Mouse (Mus musculus): ENCODE data around the gene Hdgfl2. TPM values are rescaled to one million over a fixed set of nuclear protein-coding genes. Genes with fewer than 3 reads are reported as not detected.

The Hdgfl2 gene
- polyA plus RNA-seq, 1 experiment from 2014 or later: 37.2 TPM

DNA sequence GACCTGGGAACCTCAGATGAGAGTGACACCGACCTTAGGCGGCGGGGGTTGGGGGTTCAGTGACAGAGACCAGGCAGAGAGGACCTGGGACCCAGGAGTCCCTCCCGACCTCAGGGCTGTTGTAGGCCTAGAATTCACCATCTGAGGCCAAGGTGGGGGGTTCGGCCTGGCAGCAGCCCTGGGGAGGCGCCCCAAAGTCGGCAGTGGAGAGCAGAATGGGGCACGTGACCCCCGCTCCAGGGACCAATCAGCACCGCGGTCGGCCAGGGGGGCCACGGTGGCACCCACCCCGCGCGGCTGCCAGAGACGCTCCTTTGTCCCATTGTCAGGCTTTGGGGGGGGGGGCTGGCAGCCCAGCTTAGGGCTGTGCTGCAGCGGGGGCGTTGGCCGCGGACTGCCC lies 59.9 kb downstream of the Hdgfl2 start:
- H3K27ac ChIP-seq (ENCODE audit: low read length): no peak overlapping the region
- H3K4me2 ChIP-seq (ENCODE audit: low read depth, low read length): peak overlapping the region; percentile 88
- H3K27me3 ChIP-seq (ENCODE audit: control insufficient read depth, insufficient read depth, low read depth, low read length): peaks cover 45% of the 10 kb centered on the region
- H3K9ac ChIP-seq (ENCODE audit: low read depth, low read length): no peak overlapping the region
- no peaks in the 10 kb centered on the region for H3K9me3 ChIP-seq (replicated peaks; ENCODE audit: control insufficient read depth, low read length)
- no peak for ATAC-seq (ENCODE audit: low read depth)
- no peaks in the 10 kb centered on the region for H3K36me3 ChIP-seq (ENCODE audit: control insufficient read depth, insufficient read depth)
- H3K4me1 ChIP-seq (ENCODE audit: control insufficient read depth, low read depth, low read length): peaks cover 17% of the 10 kb centered on the region
- WGBS (ENCODE audit: insufficient replicate concordance): 17% methylated on average over 15 of the region's 21 CpGs
- H3K4me3 ChIP-seq (ENCODE audit: low read depth, low read length): peak overlapping the region; percentile 62

- Histone ChIP-seq H3K4me1 (ENCODE audit: control insufficient read depth, low read depth, low read length) (peaks cover 15% of the 10 kb centered on the region), H3K4me2 (ENCODE audit: low read depth, low read length) (peak within 1 kb of the TSS; percentile 88), H3K9ac (ENCODE audit: low read depth, low read length) (0 out of 2 replicates have a peak within 1 kb of the TSS, but pooled peaks have one; percentile 16), H3K36me3 (ENCODE audit: control insufficient read depth, insufficient read depth) (no peaks in the 10 kb centered on the region), H3K27me3 (ENCODE audit: control insufficient read depth, insufficient read depth, low read depth, low read length) (peaks cover 48% of the 10 kb centered on the region), H3K27ac (ENCODE audit: low read length) (no peak within 1 kb of the TSS), H3K9me3 (replicated peaks; ENCODE audit: control insufficient read depth, low read length) (no peaks in the 10 kb centered on the region), H3K4me3 (ENCODE audit: low read depth, low read length) (peak within 1 kb of the TSS; percentile 62)
- WGBS (ENCODE audit: insufficient replicate concordance): 2% methylated on average over 78 of the region's 79 CpGs
- peak; percentile 51 for ATAC-seq (ENCODE audit: low read depth)
Measured at GRCm38 (mm10) chr17:56139858-56140595, 60.6 kb downstream of the Hdgfl2 start, which contains the start of gene Sema6b. Sema6b (minus strand) TSS chr17:56140343.

DNA sequence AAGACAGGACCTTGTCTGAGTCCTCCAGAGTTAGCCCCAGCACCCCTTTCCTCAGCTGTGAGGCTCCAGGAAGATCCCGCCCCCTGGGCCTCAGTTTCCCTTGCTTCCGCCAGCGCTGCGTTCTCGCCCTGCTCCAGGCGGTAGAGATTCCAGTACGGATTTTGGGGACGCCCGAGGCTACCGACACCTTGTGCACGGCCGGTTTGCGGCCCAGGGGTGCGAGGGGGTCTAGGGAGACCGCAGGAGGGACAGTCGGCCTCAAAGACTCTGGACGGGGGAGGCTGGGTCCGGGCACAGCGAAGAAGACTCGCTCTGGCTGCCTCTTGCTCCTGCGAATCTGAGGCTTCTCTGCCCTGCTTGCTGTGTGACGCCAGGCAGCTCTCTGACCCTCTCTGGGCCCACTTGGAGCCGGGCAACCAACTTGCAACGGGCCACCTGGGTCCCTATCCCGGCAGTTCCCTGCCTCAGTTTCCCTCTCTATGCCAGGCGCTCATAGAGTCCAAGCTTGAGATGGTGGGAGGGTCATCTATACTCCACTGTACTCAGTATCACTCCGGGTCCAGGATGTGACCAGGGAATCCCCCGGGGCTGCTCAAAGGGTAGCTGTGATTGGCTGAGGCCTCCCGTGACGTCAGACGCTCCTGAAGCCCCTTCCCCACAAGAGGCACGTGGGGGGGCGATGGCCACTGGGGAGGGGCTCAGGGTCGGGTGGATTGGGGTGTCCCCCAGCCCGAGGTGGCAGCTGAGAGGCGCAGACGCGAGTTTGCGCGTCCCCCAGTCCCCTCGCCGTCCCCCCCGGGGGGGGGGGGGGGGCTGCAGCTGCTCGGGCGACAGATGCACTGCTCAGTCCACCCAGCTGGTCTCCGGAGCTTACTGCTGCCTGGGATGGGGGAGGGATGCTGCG lies 62.5 kb downstream of the Hdgfl2 start:
- Histone ChIP-seq H3K4me3 (ENCODE audit: low read depth, low read length) (peak overlapping the region; percentile 7; the same call in 1 of the 2 replicates), H3K9me3 (replicated peaks; ENCODE audit: control insufficient read depth, low read length) (no peaks in the 10 kb centered on the region), H3K4me1 (ENCODE audit: control insufficient read depth, low read depth, low read length) (peaks cover 15% of the 10 kb centered on the region), H3K9ac (ENCODE audit: low read depth, low read length) (no peak overlapping the region), H3K27ac (ENCODE audit: low read length) (no peak overlapping the region), H3K27me3 (ENCODE audit: control insufficient read depth, insufficient read depth, low read depth, low read length) (peaks cover 49% of the 10 kb centered on the region), H3K4me2 (ENCODE audit: low read depth, low read length) (peak overlapping the region; percentile 37), H3K36me3 (ENCODE audit: control insufficient read depth, insufficient read depth) (no peaks in the 10 kb centered on the region)
- no peak for ATAC-seq (ENCODE audit: low read depth)
- WGBS (ENCODE audit: insufficient replicate concordance): 3% methylated on average over 47 of the region's 47 CpGs

- H3K36me3 ChIP-seq (ENCODE audit: control insufficient read depth, insufficient read depth): no peaks in the 10 kb centered on the region
- no peak for ATAC-seq (ENCODE audit: low read depth)
- peaks cover 66% of the 10 kb centered on the region for H3K27me3 ChIP-seq (ENCODE audit: control insufficient read depth, insufficient read depth, low read depth, low read length)
- H3K4me2 ChIP-seq (ENCODE audit: low read depth, low read length): no peak overlapping the region
- H3K4me1 ChIP-seq (ENCODE audit: control insufficient read depth, low read depth, low read length): peaks cover 16% of the 10 kb centered on the region
- H3K9me3 ChIP-seq (replicated peaks; ENCODE audit: control insufficient read depth, low read length): no peaks in the 10 kb centered on the region
- WGBS (ENCODE audit: insufficient replicate concordance): 62% methylated on average over 9 of the region's 9 CpGs
- no peak overlapping the region for H3K4me3 ChIP-seq (ENCODE audit: low read depth, low read length)
- H3K27ac ChIP-seq (ENCODE audit: low read length): no peak overlapping the region
- no peak overlapping the region for H3K9ac ChIP-seq (ENCODE audit: low read depth, low read length)
Measured at GRCm38 (mm10) chr17:56144546-56144945, 65.1 kb downstream of the Hdgfl2 start.

- H3K36me3 ChIP-seq (ENCODE audit: control insufficient read depth, insufficient read depth): no peaks in the 10 kb centered on the region
- no peak overlapping the region for H3K9ac ChIP-seq (ENCODE audit: low read depth, low read length)
- no peak overlapping the region for H3K27ac ChIP-seq (ENCODE audit: low read length)
- H3K4me2 ChIP-seq (ENCODE audit: low read depth, low read length): no peak overlapping the region
- H3K27me3 ChIP-seq (ENCODE audit: control insufficient read depth, insufficient read depth, low read depth, low read length): peaks cover 55% of the 10 kb centered on the region
- ATAC-seq (ENCODE audit: low read depth): no peak
- 31% methylated on average over 9 of the region's 9 CpGs for WGBS (ENCODE audit: insufficient replicate concordance)
- no peak overlapping the region for H3K4me3 ChIP-seq (ENCODE audit: low read depth, low read length)
- no peaks in the 10 kb centered on the region for H3K9me3 ChIP-seq (replicated peaks; ENCODE audit: control insufficient read depth, low read length)
- peaks cover 10% of the 10 kb centered on the region; the same call in 1 of the 2 replicates for H3K4me1 ChIP-seq (ENCODE audit: control insufficient read depth, low read depth, low read length)
Measured at GRCm38 (mm10) chr17:56146131-56146530, 66.7 kb downstream of the Hdgfl2 start.

DNA sequence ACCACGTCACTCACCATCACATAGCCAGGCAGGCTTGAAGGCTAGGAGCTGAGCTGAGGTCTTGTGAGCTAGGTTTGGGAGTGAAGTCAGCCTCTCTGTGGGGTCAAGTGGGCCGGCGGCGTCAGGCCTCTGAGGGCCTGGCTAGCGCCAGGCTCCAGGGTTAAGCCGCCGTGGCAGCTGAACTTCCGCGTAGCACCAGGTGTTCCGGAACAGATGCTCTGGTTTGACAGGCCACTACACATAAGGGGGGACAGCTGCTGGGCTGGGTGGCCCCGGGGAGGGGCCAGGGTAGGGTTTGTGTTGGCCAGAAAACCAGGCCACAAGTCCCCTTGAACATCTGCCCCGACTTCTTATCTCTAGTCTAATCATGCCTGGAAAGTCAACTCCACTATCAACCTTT lies 68.0 kb downstream of the Hdgfl2 start:
- no peaks in the 10 kb centered on the region for H3K9me3 ChIP-seq (replicated peaks; ENCODE audit: control insufficient read depth, low read length)
- no peak overlapping the region for H3K4me2 ChIP-seq (ENCODE audit: low read depth, low read length)
- no peaks in the 10 kb centered on the region for H3K36me3 ChIP-seq (ENCODE audit: control insufficient read depth, insufficient read depth)
- H3K4me1 ChIP-seq (ENCODE audit: control insufficient read depth, low read depth, low read length): peaks cover 3% of the 10 kb centered on the region; the same call in 1 of the 2 replicates
- peaks cover 42% of the 10 kb centered on the region for H3K27me3 ChIP-seq (ENCODE audit: control insufficient read depth, insufficient read depth, low read depth, low read length)
- WGBS (ENCODE audit: insufficient replicate concordance): 46% methylated on average over 12 of the region's 12 CpGs
- no peak overlapping the region for H3K9ac ChIP-seq (ENCODE audit: low read depth, low read length)
- ATAC-seq (ENCODE audit: low read depth): no peak
- H3K4me3 ChIP-seq (ENCODE audit: low read depth, low read length): no peak overlapping the region
- no peak overlapping the region for H3K27ac ChIP-seq (ENCODE audit: low read length)

GRCm38 (mm10) chr17:56148280-56148679 lies 68.8 kb downstream of the Hdgfl2 start:
- 17% methylated on average over 9 of the region's 9 CpGs for WGBS (ENCODE audit: insufficient replicate concordance)
- H3K27me3 ChIP-seq (ENCODE audit: control insufficient read depth, insufficient read depth, low read depth, low read length): peaks cover 41% of the 10 kb centered on the region
- no peaks in the 10 kb centered on the region for H3K9me3 ChIP-seq (replicated peaks; ENCODE audit: control insufficient read depth, low read length)
- H3K9ac ChIP-seq (ENCODE audit: low read depth, low read length): no peak overlapping the region
- H3K4me2 ChIP-seq (ENCODE audit: low read depth, low read length): no peak overlapping the region
- ATAC-seq (ENCODE audit: low read depth): no peak
- H3K36me3 ChIP-seq (ENCODE audit: control insufficient read depth, insufficient read depth): no peaks in the 10 kb centered on the region
- no peak overlapping the region for H3K27ac ChIP-seq (ENCODE audit: low read length)
- H3K4me1 ChIP-seq (ENCODE audit: control insufficient read depth, low read depth, low read length): peaks cover 3% of the 10 kb centered on the region; the same call in 1 of the 2 replicates
- no peak overlapping the region for H3K4me3 ChIP-seq (ENCODE audit: low read depth, low read length)

DNA sequence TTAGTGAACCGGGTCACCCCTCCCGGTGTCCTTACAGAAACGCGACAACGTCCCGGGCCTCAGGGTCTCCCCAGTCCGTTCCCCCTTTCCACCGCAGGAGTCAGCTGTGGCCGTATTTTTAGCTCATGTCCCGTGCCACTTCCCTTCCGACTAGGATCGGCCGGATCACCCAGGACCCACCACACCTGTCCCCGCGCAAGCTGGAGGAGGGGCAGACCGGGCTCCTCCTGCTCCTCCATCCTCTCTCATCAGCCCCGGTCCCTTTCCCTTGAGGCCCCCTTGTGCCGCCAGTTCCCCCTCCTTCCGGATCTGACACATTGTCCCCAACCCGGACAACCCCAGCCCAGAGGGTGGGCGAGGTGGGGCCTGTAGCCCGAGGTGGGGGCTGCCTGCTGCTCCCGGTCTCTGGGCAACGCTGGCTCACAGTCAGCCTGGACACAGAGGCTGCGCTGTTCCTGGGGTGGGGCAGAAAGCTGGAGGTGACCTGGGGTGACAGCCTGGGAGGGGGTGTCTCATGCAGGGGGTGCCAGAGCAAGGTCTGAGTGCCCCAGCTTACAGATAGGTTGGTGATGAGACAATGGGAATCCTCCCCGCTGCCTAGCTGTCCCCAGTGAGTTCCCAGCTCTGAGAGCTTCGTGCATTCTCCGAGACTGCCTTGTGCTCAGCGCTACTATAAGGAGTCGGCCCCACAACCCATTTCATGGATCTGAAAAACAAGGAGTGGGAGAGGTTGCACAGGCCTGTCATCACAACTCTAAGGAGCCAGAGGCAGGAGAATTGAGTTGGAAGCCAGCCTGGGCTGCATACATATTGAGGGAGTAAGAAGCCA lies 69.6 kb downstream of the Hdgfl2 start:
- H3K9me3 ChIP-seq (replicated peaks; ENCODE audit: control insufficient read depth, low read length): no peaks in the 10 kb centered on the region
- H3K27me3 ChIP-seq (ENCODE audit: control insufficient read depth, insufficient read depth, low read depth, low read length): peaks cover 37% of the 10 kb centered on the region
- H3K4me2 ChIP-seq (ENCODE audit: low read depth, low read length): no peak overlapping the region
- whole genome bisulfite sequencing (ENCODE audit: insufficient replicate concordance): 5% methylated on average over 30 of the region's 30 CpGs
- H3K9ac ChIP-seq (ENCODE audit: low read depth, low read length): no peak overlapping the region
- H3K27ac ChIP-seq (ENCODE audit: low read length): no peak overlapping the region
- H3K36me3 ChIP-seq (ENCODE audit: control insufficient read depth, insufficient read depth): no peaks in the 10 kb centered on the region
- no peak overlapping the region for H3K4me3 ChIP-seq (ENCODE audit: low read depth, low read length)
- H3K4me1 ChIP-seq (ENCODE audit: control insufficient read depth, low read depth, low read length): peaks cover 6% of the 10 kb centered on the region
- no peak for ATAC-seq (ENCODE audit: low read depth)
